Mouse (Mus musculus): ENCODE results near the gene Gja5. TPM values are rescaled to one million over a fixed set of nuclear protein-coding genes. Genes with fewer than 3 reads are reported as not detected.
"Not testable (repeated sequence)": the region's sequence is repeated elsewhere in the genome, so short reads cannot be mapped to it uniquely, and the experiment has no call there.

The Gja5 gene
- polyA plus RNA-seq, 1 experiment from 2014 or later = 3.6 TPM

GRCm38 (mm10) chr3:97051264-97051744, 146.8 kb downstream of the Gja5 start:
- no peaks in the 10 kb centered on the region for H3K36me3 ChIP-seq
- no peak overlapping the region for H3K4me2 ChIP-seq (replicated peaks)
- H3K4me1 ChIP-seq (replicated peaks) = peaks cover 10% of the 10 kb centered on the region; the same call in 1 of the 2 replicates
- no peak overlapping the region for H3K4me3 ChIP-seq (replicated peaks)
- no peaks in the 10 kb centered on the region for H3K27me3 ChIP-seq
- H3K9ac ChIP-seq (replicated peaks) = no peak overlapping the region
- H3K9me3 ChIP-seq = no peaks in the 10 kb centered on the region
- no peak overlapping the region for H3K27ac ChIP-seq
- 64% methylated on average over 13 of the region's 13 CpGs for WGBS
- ATAC-seq = no peak

DNA sequence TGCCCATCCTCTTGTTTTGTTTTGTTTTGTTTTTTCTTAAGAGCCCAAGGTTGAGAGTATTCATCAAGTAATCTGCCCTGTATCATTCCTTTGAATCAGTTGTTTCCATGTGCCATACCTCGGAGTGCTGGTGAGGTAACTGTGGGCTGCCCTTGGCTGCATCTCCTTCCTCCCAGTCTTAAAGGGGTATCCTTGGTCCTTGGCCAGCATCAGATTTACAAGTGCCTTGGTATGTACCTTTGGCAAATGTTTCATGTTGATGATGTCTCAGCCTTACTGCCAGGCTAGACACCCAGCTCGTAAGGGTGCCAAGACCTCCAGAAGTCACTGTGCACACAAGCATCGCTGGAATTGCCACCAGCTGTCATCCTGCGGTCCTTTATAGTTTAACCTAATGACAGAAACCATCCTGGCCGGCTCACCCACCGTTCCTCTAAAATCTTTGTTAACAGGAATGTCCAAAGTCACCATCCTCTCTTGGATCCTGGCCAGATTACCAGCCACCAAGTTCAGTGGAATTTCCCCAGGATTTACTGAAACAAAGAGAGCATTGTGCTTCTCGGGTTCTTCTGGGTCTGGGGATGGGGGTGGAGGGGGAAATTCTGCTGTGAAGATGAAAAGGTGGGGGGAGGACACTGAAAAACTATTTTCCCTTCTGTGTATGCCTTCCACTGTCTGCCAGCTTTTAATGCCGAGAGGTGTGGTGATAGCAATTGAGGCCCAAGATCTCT, 147.7 kb downstream of the Gja5 start:
- H3K4me3 ChIP-seq (replicated peaks) = no peak overlapping the region
- H3K4me2 ChIP-seq (replicated peaks) = no peak overlapping the region
- no peak for ATAC-seq
- no peak overlapping the region for H3K9ac ChIP-seq (replicated peaks)
- H3K9me3 ChIP-seq = no peaks in the 10 kb centered on the region
- H3K36me3 ChIP-seq = no peaks in the 10 kb centered on the region
- H3K27me3 ChIP-seq = no peaks in the 10 kb centered on the region
- WGBS = 45% methylated on average over 8 of the region's 8 CpGs
- peaks cover 10% of the 10 kb centered on the region; the same call in 1 of the 2 replicates for H3K4me1 ChIP-seq (replicated peaks)
- no peak overlapping the region for H3K27ac ChIP-seq

- Histone ChIP-seq H3K4me3 (replicated peaks) (no peak overlapping the region), H3K9ac (replicated peaks) (no peak overlapping the region), H3K27me3 (no peaks in the 10 kb centered on the region), H3K27ac (no peak overlapping the region), H3K9me3 (no peaks in the 10 kb centered on the region), H3K4me2 (replicated peaks) (no peak overlapping the region), H3K36me3 (no peaks in the 10 kb centered on the region), H3K4me1 (replicated peaks) (no peaks in the 10 kb centered on the region)
- WGBS = 88% methylated on average over 5 of the region's 5 CpGs
- no peak for ATAC-seq
Measured at GRCm38 (mm10) chr3:97058704-97059103, 154.2 kb downstream of the Gja5 start.

DNA sequence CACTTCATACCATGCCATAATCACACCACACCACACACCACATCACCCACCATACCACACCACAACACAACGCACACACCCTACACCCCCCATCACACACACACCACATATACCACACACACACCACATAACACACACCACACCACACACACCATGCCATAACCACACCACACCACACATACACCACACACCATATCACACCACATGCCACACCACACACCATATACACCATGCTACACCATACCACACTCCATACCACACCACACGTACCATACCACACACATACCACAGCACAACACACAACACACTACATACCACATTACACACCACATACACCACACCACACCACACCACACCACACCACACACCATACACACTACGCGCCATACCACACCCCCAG, 155.6 kb downstream of the Gja5 start:
- no peak overlapping the region for H3K4me2 ChIP-seq (replicated peaks)
- H3K27ac ChIP-seq = no peak overlapping the region
- WGBS = 96% methylated on average over 4 of the region's 4 CpGs
- no peaks in the 10 kb centered on the region for H3K4me1 ChIP-seq (replicated peaks)
- no peaks in the 10 kb centered on the region for H3K36me3 ChIP-seq
- H3K4me3 ChIP-seq (replicated peaks) = no peak overlapping the region
- no peaks in the 10 kb centered on the region for H3K9me3 ChIP-seq
- H3K9ac ChIP-seq (replicated peaks) = no peak overlapping the region
- peak; percentile 20; the same call in 1 of the 2 replicates for ATAC-seq
- no peaks in the 10 kb centered on the region for H3K27me3 ChIP-seq

DNA sequence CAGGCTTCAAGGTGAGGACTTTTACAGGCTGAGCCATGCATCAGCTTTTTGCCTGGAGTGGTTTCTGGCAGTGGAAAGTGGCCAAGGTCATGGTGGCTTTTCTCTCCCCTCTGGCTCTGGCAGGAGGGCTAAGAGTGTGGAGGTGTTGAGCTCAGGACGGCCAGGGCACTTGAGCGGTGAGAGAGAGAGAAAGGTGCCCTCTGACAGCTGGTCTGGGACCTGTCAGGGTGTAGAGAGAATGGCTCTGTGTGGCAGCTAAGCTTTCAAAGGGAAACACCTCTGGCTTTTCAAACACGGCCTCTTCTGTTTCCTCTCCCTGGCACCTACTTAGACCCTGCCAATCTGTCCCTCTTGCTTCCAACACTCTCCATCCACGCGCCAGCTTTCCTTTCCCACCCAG, 158.3 kb downstream of the Gja5 start:
- Histone ChIP-seq H3K27me3 (no peaks in the 10 kb centered on the region), H3K9me3 (no peaks in the 10 kb centered on the region), H3K4me1 (replicated peaks) (no peaks in the 10 kb centered on the region), H3K27ac (no peak overlapping the region), H3K36me3 (no peaks in the 10 kb centered on the region), H3K4me3 (replicated peaks) (no peak overlapping the region), H3K9ac (replicated peaks) (no peak overlapping the region), H3K4me2 (replicated peaks) (no peak overlapping the region)
- 85% methylated on average over 5 of the region's 5 CpGs for WGBS
- ATAC-seq = no peak

DNA sequence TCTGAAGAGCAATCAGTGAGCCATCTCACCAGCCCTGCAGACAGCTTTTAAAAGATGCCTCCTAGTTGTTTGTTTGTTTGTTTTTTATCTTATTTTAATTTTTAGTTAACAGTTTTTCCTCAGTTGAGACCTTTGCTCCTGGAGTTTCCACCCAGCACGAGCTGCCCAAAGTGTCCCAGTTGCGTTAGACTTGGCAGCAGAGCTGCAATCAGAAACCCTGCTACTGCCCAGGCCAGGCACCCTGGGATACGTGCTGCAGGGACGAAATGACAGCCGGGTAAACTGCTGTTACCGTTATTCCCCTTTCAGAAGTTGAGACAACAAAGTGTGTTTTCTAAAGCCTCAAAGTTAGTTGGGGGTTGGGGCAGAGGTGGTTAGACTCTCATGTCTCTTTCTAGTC, 159.6 kb downstream of the Gja5 start:
- Histone ChIP-seq H3K4me2 (replicated peaks) (no peak overlapping the region), H3K4me3 (replicated peaks) (no peak overlapping the region), H3K27ac (no peak overlapping the region), H3K36me3 (no peaks in the 10 kb centered on the region), H3K4me1 (replicated peaks) (no peaks in the 10 kb centered on the region), H3K9me3 (no peaks in the 10 kb centered on the region), H3K9ac (replicated peaks) (no peak overlapping the region), H3K27me3 (no peaks in the 10 kb centered on the region)
- ATAC-seq = no peak
- WGBS = 78% methylated on average over 6 of the region's 6 CpGs

DNA sequence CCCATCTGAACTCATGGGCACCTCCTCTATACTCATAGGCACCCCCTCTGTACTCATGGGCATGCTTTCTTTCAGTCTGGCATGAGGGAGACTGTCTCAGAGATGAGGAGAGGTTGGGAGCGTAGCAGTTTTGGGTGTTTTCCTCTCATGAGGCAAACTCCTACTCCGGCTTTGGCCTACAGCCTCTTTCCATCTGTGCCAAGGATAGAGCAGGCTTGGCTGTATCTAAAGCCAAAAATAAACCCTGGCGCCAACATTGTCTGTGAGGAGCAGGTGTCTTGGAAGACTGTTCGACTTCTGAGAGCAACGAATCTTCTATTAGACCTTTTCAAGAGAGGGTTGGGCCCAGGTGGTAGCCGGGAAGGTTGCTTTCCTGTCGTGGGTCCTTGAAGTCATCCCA, 165.1 kb downstream of the Gja5 start:
- not testable (repeated sequence) for H3K4me1 ChIP-seq (replicated peaks); H3K4me3 ChIP-seq (replicated peaks); ATAC-seq; H3K4me2 ChIP-seq (replicated peaks); H3K27ac ChIP-seq; H3K9me3 ChIP-seq; H3K27me3 ChIP-seq; H3K36me3 ChIP-seq; H3K9ac ChIP-seq (replicated peaks)
- 93% methylated on average over 7 of the region's 7 CpGs for WGBS

GRCm38 (mm10) chr3:97071916-97072315, 167.4 kb downstream of the Gja5 start:
- WGBS = 85% methylated on average over 9 of the region's 9 CpGs
- H3K4me3 ChIP-seq (replicated peaks); H3K9ac ChIP-seq (replicated peaks); H3K27me3 ChIP-seq; H3K9me3 ChIP-seq; ATAC-seq; H3K4me2 ChIP-seq (replicated peaks); H3K36me3 ChIP-seq; H3K4me1 ChIP-seq (replicated peaks); H3K27ac ChIP-seq: not testable (repeated sequence)

- 74% methylated on average over 5 of the region's 5 CpGs for WGBS
- not testable (repeated sequence) for H3K36me3 ChIP-seq; H3K27me3 ChIP-seq; ATAC-seq; H3K9me3 ChIP-seq; H3K4me3 ChIP-seq (replicated peaks); H3K4me1 ChIP-seq (replicated peaks); H3K4me2 ChIP-seq (replicated peaks); H3K9ac ChIP-seq (replicated peaks); H3K27ac ChIP-seq
Measured at GRCm38 (mm10) chr3:97072361-97072760, 167.9 kb downstream of the Gja5 start.

- not testable (repeated sequence) for H3K27ac ChIP-seq; H3K9me3 ChIP-seq; H3K4me1 ChIP-seq (replicated peaks); H3K9ac ChIP-seq (replicated peaks); H3K36me3 ChIP-seq; H3K4me2 ChIP-seq (replicated peaks); H3K4me3 ChIP-seq (replicated peaks); H3K27me3 ChIP-seq
- 21% methylated on average over 2 of the region's 11 CpGs for WGBS
- peak; percentile 58 for ATAC-seq
Measured at GRCm38 (mm10) chr3:97075744-97076350, 171.4 kb downstream of the Gja5 start.

DNA sequence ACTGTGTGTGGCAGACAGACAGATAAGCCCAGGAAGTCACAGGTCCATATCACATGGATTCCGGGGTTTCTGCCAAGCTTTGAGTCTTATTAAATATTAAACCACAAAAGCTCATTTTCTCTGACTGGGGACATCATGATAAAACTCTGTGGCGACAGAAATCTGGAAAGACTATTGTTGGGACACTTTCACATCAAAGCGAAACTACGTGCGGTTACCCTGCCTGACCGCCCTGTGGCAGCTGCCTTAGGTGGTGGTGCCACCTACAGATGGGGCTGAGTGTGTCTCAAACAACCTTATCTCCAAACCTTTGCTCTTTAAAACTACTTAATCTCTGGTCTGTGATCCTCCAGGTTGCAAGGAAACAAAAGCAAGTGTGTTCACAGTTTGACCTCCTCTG, 171.9 kb downstream of the Gja5 start:
- Histone ChIP-seq H3K4me1 (replicated peaks) (peaks cover 6% of the 10 kb centered on the region; the same call in 1 of the 2 replicates), H3K27me3 (no peaks in the 10 kb centered on the region), H3K36me3 (no peaks in the 10 kb centered on the region), H3K4me2 (replicated peaks) (no peak overlapping the region), H3K9me3 (no peaks in the 10 kb centered on the region), H3K9ac (replicated peaks) (no peak overlapping the region), H3K4me3 (replicated peaks) (no peak overlapping the region), H3K27ac (no peak overlapping the region)
- 45% methylated on average over 6 of the region's 6 CpGs for WGBS
- no peak for ATAC-seq

DNA sequence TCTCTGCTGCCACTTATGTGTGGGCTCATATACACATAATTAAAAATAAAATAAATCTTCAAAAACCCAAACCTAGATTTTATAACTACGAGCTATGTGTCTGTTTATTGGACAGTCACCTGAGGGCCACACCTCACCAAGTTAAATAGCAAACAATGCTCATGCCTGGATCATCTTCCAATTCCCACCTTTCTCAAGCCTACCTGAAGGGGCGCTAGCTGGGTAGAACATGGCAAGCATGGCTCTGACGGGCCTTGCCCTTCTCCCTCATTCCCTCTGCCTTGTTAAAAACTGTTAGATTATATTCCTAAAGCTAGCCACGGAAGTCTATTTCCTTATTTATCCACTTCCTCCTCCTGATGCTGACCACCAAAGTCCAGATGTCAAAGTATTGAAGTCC, 173.9 kb downstream of the Gja5 start:
- Histone ChIP-seq H3K9ac (replicated peaks) (no peak overlapping the region), H3K36me3 (no peaks in the 10 kb centered on the region), H3K9me3 (no peaks in the 10 kb centered on the region), H3K27me3 (no peaks in the 10 kb centered on the region), H3K4me3 (replicated peaks) (no peak overlapping the region), H3K4me1 (replicated peaks) (peaks cover 6% of the 10 kb centered on the region; the same call in 1 of the 2 replicates), H3K27ac (no peak overlapping the region), H3K4me2 (replicated peaks) (no peak overlapping the region)
- WGBS = 55% methylated on average over 4 of the region's 4 CpGs
- ATAC-seq = no peak

All from midbrain, embryonic 13.5 days (tissue).